Mouse (Mus musculus): ENCODE results near the gene Irx1.

DNA sequence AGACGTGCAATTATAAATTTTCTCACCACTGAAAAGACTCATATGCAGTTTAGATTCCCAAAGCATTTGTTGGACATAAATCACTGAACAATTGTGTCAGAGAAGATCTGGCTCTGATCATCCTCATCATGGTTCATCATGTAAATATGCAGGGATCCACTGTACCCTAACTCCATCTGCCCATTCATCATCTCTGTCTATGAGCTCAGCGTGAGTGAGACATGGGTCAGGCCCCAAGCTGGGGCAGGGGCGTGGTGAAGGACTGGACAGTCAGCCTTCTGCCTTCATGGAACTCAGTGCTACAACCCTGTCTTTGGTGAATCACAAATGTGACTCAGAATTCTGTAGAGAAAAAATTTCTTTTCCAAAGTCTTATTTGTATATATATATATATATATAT is 53.2 kb downstream of the Irx1 start:
- TF ChIP-seq CTCF (conservative IDR thresholded peaks at IDR 0.05; ENCODE audit: low read length), result no peak
- no peak for TF ChIP-seq POU5F1 (IDR thresholded peaks at IDR 0.05; ENCODE audit: borderline replicate concordance, low read length)

Data from E14TG2a.4 (cell line).